Mouse (Mus musculus) midbrain, embryonic 14.5 days (tissue): ENCODE measurements at regions not wholly inside any gene's neighbourhood (a gene's known extent, or its start where the extent isn't known, plus 50 kb on each side); places are given as distances from the start of the nearest gene placed in this dataset.
"Not testable (repeated sequence)": the region's sequence is repeated elsewhere in the genome, so short reads cannot be mapped to it uniquely, and the experiment has no call there.

Source experiments
- ATAC-seq: fragments of 200-750 bp; cut with Nextera tagmentation; 2 replicates; pipeline ENCODE4 v1.8.0; 2017; ENCODE audit warnings: moderate number of reproducible peaks, moderate library complexity; ENCODE audit not compliant: low FRiP score, low TSS enrichment
- DNase-seq: peaks from one replicate; pipeline ENCODE4 v3.0.0-alpha.2; 2015
- H3K27ac ChIP-seq: fragments of 300-500 bp; sonication (generic); replicated peaks from 2 replicates; pipeline ENCODE4 v1.5.1; 2014; ENCODE audit warnings: mild to moderate bottlenecking, low read depth, low read length, moderate library complexity
- H3K27me3 ChIP-seq: fragments of 300-500 bp; sonication (generic); 2 replicates; pipeline ENCODE4 v1.6.1; 2014; ENCODE audit warnings: low read length, control low read depth, mixed read lengths; ENCODE audit not compliant: control insufficient read depth, insufficient read depth
- H3K36me3 ChIP-seq: fragments of 300-500 bp; sonication (generic); 2 replicates; pipeline ENCODE4 v1.6.1; 2014; ENCODE audit warnings: low read length, control low read depth; ENCODE audit not compliant: control insufficient read depth, insufficient read depth
- H3K4me1 ChIP-seq: fragments of 300-500 bp; sonication (generic); 2 replicates; pipeline ENCODE4 v1.6.1; 2014; ENCODE audit warnings: mild to moderate bottlenecking, antibody characterized with exemption, low read length, control low read depth; ENCODE audit not compliant: control insufficient read depth, insufficient read depth
- H3K4me2 ChIP-seq: fragments of 300-500 bp; sonication (generic); 2 replicates; pipeline ENCODE4 v1.6.1; 2014; ENCODE audit warnings: mild to moderate bottlenecking, low read length, moderate library complexity
- H3K4me3 ChIP-seq: fragments of 300-500 bp; sonication (generic); replicated peaks from 2 replicates; pipeline ENCODE4 v1.5.1; 2014; ENCODE audit warnings: low read depth, low read length
- H3K9ac ChIP-seq: fragments of 300-500 bp; sonication (generic); replicated peaks from 2 replicates; pipeline ENCODE4 v1.6.1; 2014; ENCODE audit warnings: mild to moderate bottlenecking, low read length, moderate library complexity
- H3K9me3 ChIP-seq: fragments of 300-500 bp; sonication (generic); 2 replicates; pipeline ENCODE4 v1.6.1; 2016; ENCODE audit warnings: low read length, control low read depth, mixed read lengths; ENCODE audit not compliant: control insufficient read depth
- WGBS: fragments of 180-500 bp; shearing (Covaris S2); extraction: QIAGEN DNeasy Blood & Tissue Kit; methylation state at CpG from one replicate; pipeline ENCODE4 v1.1.7; 2014; 5-methylcytosine and 5-hydroxymethylcytosine counted together

DNA sequence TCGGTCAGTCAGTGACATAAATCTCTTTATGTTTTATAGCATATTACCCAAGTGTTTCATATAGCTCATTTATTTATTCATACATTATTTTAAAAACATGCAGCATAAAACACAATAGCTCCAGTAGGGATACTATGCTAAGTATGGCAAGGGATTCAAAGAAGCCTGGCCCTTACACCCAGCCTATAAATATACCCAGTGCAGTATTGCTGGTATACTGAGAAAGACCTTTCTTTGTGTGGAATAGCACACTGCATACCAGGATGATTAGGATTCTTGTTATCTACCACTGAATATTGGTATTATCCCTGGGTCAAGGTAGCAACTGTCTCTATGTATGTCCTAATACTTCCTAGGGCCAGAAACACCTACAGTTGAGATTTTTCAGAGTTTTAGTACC is 389.4 kb downstream of the 1190002N15Rik start:
- H3K9me3 ChIP-seq, result no peaks in the 10 kb centered on the region
- DNase-seq (no peak), ATAC-seq (no peak)
- WGBS, result 92% methylated on average over 1 of the region's 1 CpGs
- no peaks in the 10 kb centered on the region for H3K4me1 ChIP-seq
- no peaks in the 10 kb centered on the region for H3K36me3 ChIP-seq
- no peaks in the 10 kb centered on the region for H3K27me3 ChIP-seq
- H3K9ac ChIP-seq, result no peak overlapping the region
- H3K27ac ChIP-seq, result no peak overlapping the region
- H3K4me2 ChIP-seq, result no peak overlapping the region
- H3K4me3 ChIP-seq, result no peak overlapping the region

DNA sequence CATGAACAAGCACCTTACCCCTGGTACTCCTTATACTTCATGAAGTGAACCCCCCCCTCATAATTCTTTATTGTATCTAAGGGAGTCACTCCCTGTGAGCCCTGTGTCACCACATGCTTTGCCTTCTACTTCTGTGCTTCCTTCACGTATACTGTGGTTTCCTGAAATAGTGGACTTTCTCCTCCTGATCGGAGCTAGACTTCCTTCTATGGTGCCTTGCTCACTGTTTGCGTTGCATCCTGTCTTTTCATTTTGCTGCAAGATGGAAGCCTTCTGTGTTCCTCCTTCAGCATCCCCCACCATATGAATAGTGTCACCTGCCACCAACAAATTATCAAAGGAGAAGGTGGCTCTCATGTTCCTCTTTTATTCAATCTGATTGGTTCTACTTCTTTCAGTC is 391.1 kb downstream of the 1190002N15Rik start:
- H3K4me2 ChIP-seq, result no peak overlapping the region
- WGBS, result 93% methylated on average over 3 of the region's 3 CpGs
- H3K27me3 ChIP-seq, result no peaks in the 10 kb centered on the region
- H3K4me1 ChIP-seq, result no peaks in the 10 kb centered on the region
- H3K36me3 ChIP-seq, result no peaks in the 10 kb centered on the region
- H3K9me3 ChIP-seq, result no peaks in the 10 kb centered on the region
- no peak overlapping the region for H3K4me3 ChIP-seq
- no peak overlapping the region for H3K27ac ChIP-seq
- H3K9ac ChIP-seq, result no peak overlapping the region
- DNase-seq (no peak), ATAC-seq (no peak)

DNA sequence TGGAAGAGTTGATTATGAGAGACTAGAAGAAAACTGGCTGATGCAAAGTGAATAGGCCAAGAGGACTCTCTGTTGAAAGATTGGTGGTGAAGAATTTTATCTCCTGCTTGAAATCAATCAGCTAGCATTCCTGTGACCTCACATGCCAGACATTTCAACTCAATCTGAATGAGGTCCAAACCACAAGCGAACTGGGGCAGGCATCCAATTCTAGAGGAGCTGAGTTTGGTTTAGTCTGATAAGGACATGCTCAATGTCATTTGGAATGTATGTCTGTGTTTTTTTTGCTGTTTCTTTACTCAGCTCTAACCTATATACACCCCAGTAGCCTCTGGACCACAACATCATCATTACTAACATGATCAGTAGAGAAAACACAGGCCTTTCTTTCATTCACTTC is 401.4 kb downstream of the 1190002N15Rik start:
- ATAC-seq, result no peak
- whole genome bisulfite sequencing, result 81% methylated on average over 1 of the region's 1 CpGs
- no peak for DNase-seq

DNA sequence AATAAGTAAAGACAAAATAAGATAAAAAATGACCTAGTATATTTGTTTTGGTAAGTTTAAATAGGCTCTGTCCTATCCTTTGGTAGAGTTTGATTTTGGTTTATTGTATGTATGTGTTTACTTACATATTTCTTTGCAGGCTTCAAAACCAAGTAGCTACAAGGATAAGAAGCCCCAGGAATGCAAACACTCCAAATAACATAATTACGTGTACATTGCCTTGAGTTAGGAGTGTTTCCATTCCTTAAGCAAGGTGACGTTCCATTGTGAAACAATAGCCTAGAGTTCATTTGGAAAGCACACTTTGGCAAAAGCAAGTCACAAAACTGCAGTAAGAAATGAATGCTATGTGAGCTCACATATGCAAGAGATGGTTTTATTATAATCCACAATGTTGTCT is 404.2 kb downstream of the 1190002N15Rik start:
- ATAC-seq (no peak), DNase-seq (no peak)
- Histone ChIP-seq H3K4me1 (no peaks in the 10 kb centered on the region), H3K27me3 (no peaks in the 10 kb centered on the region), H3K27ac (no peak overlapping the region), H3K36me3 (no peaks in the 10 kb centered on the region), H3K4me2 (no peak overlapping the region), H3K9ac (no peak overlapping the region), H3K9me3 (no peaks in the 10 kb centered on the region), H3K4me3 (no peak overlapping the region)
- WGBS, result 86% methylated on average over 2 of the region's 2 CpGs

More for the DNA sequence above, 401.4 kb downstream of the 1190002N15Rik start:
- Histone ChIP-seq H3K4me3 (no peak overlapping the region), H3K4me2 (no peak overlapping the region), H3K4me1 (no peaks in the 10 kb centered on the region), H3K27me3 (no peaks in the 10 kb centered on the region), H3K9me3 (no peaks in the 10 kb centered on the region), H3K36me3 (no peaks in the 10 kb centered on the region), H3K27ac (no peak overlapping the region), H3K9ac (no peak overlapping the region)

DNA sequence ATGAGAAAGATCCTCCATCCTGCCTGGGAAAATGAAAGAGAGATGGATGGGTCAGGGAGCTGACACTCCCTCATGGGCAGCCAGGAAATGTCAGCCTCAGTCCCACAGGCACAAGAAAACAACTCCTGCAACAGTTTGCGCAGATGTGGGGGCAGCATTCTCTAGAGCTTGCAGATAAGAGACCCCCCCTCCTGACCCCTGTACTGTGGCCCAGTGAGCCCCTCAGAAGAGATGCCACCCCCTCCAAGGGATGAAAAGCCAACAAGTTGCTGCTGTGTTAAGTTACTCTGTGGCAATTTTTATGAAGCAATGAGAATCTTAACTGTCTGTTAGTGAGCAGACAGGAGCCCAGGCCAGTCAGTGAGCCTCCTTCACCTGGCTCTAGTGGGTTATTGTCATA is 406.5 kb downstream of the 1190002N15Rik start:
- no peaks in the 10 kb centered on the region for H3K36me3 ChIP-seq
- H3K4me3 ChIP-seq, result no peak overlapping the region
- WGBS, result 93% methylated on average over 1 of the region's 1 CpGs
- ATAC-seq, result no peak
- H3K4me1 ChIP-seq, result no peaks in the 10 kb centered on the region
- no peak overlapping the region for H3K4me2 ChIP-seq
- DNase-seq, result no peak
- H3K27me3 ChIP-seq, result no peaks in the 10 kb centered on the region
- no peak overlapping the region for H3K9ac ChIP-seq
- H3K9me3 ChIP-seq, result no peaks in the 10 kb centered on the region
- no peak overlapping the region for H3K27ac ChIP-seq

DNA sequence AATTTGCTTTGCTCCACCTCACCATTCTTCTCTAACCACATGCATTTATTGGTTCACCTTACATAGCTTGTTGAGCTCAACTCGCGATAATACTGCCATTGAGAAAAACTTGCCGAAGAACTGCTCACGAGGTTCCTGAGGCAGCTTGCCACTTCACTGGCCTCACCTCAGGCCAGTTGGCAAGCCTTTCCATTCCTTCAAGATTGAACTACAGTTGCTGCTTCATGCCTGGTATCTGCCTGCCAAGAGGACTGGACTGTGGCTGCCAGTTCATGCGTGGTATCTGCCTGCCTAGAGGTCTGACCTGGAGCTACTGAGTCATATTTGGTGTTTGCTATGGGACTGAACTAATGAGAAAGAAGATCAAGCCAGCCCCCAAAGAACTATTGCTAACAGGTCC is 420.9 kb downstream of the 1190002N15Rik start:
- H3K9ac ChIP-seq, result no peak overlapping the region
- H3K36me3 ChIP-seq, result no peaks in the 10 kb centered on the region
- WGBS, result 93% methylated on average over 5 of the region's 5 CpGs
- H3K4me3 ChIP-seq, result no peak overlapping the region
- H3K27ac ChIP-seq, result no peak overlapping the region
- ATAC-seq (no peak), DNase-seq (no peak)
- no peaks in the 10 kb centered on the region for H3K9me3 ChIP-seq
- no peaks in the 10 kb centered on the region for H3K4me1 ChIP-seq
- no peak overlapping the region for H3K4me2 ChIP-seq
- H3K27me3 ChIP-seq, result no peaks in the 10 kb centered on the region

DNA sequence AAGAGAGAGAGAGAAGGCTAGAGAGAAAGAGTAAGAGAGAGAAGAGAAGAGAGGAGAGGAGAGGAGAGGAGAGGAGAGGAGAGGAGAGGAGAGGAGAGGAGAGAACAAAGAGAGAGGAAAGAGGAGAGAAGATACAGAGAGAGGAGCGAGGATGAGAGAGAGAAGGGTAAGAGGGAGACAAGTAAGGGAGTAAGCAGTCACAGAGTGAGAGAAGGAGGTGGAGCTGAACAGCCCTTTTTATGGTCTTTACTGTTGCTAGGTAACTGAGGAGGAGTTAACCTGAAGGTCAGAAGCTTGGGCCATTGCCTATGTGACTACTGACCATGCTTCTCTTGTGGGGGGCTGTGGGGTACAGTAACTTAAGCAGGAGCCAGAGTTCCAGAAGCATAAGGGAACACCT is 430.2 kb downstream of the 1190002N15Rik start:
- not testable (repeated sequence) for H3K9me3 ChIP-seq, H3K27ac ChIP-seq, ATAC-seq, H3K4me1 ChIP-seq, H3K27me3 ChIP-seq, H3K9ac ChIP-seq, H3K4me2 ChIP-seq, H3K4me3 ChIP-seq, H3K36me3 ChIP-seq, DNase-seq
- 53% methylated on average over 1 of the region's 1 CpGs for WGBS

DNA sequence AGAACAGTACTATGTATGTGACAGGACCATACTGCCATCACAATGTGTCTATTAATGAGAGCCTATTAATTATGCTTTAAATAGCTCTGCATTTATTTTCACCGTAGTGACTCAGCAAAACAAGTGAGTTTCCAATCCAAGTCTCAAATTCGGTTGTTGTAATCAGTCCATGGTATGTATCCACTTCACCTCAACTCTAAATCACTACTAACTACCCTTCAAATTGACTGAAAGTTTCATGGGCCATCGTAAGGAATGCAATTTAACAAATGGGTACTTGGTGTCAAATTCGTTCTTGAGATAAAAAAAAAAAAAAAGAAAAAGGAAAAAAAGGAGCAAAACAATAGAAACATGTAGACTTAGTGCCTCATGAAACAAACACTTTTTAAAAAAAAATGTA is 433.2 kb downstream of the 1190002N15Rik start:
- Histone ChIP-seq H3K27me3 (no peaks in the 10 kb centered on the region), H3K4me3 (no peak overlapping the region), H3K36me3 (no peaks in the 10 kb centered on the region), H3K9me3 (no peaks in the 10 kb centered on the region), H3K4me1 (no peaks in the 10 kb centered on the region), H3K4me2 (no peak overlapping the region), H3K9ac (no peak overlapping the region), H3K27ac (no peak overlapping the region)
- no peak for DNase-seq
- no peak for ATAC-seq
- 92% methylated on average over 4 of the region's 4 CpGs for WGBS

DNA sequence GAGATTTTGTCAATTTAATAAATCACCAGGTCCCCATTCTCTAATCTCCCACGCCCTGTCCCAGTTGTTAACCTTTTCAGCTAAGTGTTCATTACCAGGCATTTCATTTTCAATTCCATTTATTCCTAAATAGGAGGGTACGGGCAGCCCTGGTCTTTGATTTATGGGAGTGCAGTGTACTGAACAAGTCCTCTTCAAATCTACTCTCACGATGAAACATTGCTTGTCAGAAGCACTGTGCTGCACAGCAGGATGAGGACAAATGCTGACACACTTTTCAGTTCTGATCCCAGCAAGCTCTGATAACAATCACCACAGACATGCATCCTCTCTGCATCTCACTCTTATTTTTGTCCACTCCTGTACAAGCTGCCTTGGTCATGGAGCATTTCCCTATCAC is 435.9 kb downstream of the 1190002N15Rik start:
- Histone ChIP-seq H3K4me1 (no peaks in the 10 kb centered on the region), H3K9ac (no peak overlapping the region), H3K4me3 (no peak overlapping the region), H3K27ac (no peak overlapping the region), H3K27me3 (no peaks in the 10 kb centered on the region), H3K9me3 (no peaks in the 10 kb centered on the region), H3K36me3 (no peaks in the 10 kb centered on the region), H3K4me2 (no peak overlapping the region)
- ATAC-seq, result no peak
- DNase-seq, result no peak
- WGBS, result 71% methylated on average over 3 of the region's 3 CpGs
